ENCODE assay signal across 8 mouse cellular contexts in the genomic region with DNA sequence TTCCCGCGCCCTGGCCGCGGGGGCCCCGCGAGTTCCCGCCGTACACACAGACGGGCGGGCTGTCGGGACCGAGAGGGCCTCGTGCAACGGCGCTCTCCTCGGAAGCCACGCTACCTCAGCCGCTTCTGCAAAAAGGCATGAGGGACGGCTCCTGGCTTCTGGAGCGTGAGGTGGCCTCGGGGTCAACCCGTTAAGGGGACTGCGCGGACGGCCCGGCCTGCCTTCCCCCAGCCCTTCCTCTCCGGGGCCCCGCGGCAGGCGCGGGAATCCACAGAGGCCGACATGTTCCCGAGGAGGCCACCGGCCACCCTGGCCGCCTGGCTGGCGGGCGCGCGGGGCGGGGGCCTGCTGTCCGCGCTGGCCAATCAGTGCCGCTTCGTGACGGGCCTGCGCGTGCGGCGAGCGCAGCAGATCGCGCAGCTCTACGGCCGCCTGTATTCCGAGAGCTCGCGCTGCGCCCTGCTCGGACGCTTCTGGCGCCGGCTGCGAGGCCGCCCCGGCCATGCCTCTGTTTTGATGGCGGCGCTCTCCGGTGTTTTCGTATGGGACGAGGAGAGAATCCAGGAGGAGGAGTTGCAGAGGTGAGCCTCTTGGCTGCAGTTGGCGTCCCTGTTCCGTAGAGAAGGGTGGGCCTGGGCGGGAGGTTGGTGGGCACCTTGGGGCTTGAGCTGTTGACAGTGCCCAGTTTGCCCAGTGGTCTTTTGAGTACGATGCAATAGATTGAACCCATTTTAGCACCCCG. TPM values are rescaled to one million over a fixed set of nuclear protein-coding genes. Genes with fewer than 3 reads are reported as not detected.
DNase-seq lines count a peak whose midpoint lies in the region; ATAC-seq lines count a peak whose summit lies in the region.

No protein-coding gene starts in this region.

- no peaks in the 10 kb centered on the region for H3K36me3 ChIP-seq in forebrain, embryonic 11.5 days (ENCODE audit: control insufficient read depth, insufficient read depth, low read length)
- no peaks in the 10 kb centered on the region for H3K36me3 ChIP-seq in heart, embryonic 16.5 days (ENCODE audit: control insufficient read depth, insufficient read depth)
- 0 out of 2 replicates have a peak, but pooled peaks cover 6% of the 10 kb centered on the region for H3K36me3 ChIP-seq in liver, embryonic 13.5 days
- H3K36me3 ChIP-seq in stomach, embryonic 16.5 days (ENCODE audit: control insufficient read depth, insufficient read depth, low read length) = no peaks in the 10 kb centered on the region

- no peaks in the 10 kb centered on the region for H3K4me1 ChIP-seq in forebrain, embryonic 11.5 days (replicated peaks; ENCODE audit: control insufficient read depth, insufficient read depth, low read length)
- peaks cover 28% of the 10 kb centered on the region for H3K4me1 ChIP-seq in heart, embryonic 16.5 days (ENCODE audit: control insufficient read depth, insufficient read depth, low read length)
- peaks cover 41% of the 10 kb centered on the region for H3K4me1 ChIP-seq in liver, embryonic 13.5 days (replicated peaks)
- H3K4me1 ChIP-seq in stomach, embryonic 16.5 days (ENCODE audit: control insufficient read depth, insufficient read depth, low read length) = peaks cover 10% of the 10 kb centered on the region

- peak; percentile 95 for ATAC-seq in forebrain, embryonic 11.5 days (replicated peaks; ENCODE audit: low FRiP score)
- ATAC-seq in heart, embryonic 16.5 days (replicated peaks; ENCODE audit: extremely low read depth, insufficient read depth, low FRiP score) = peak; percentile 93
- peak; percentile 89 for ATAC-seq in liver, embryonic 13.5 days (ENCODE audit: low read depth)
- peak; percentile 94 for ATAC-seq in stomach, embryonic 16.5 days (ENCODE audit: insufficient read depth, low FRiP score)

- H3K27ac ChIP-seq in forebrain, embryonic 11.5 days (ENCODE audit: low read depth, low read length) = peak overlapping the region; percentile 91
- H3K27ac ChIP-seq in heart, embryonic 16.5 days (ENCODE audit: low read length) = peak overlapping the region; percentile 100
- H3K27ac ChIP-seq in liver, embryonic 13.5 days = peak overlapping the region; percentile 96
- H3K27ac ChIP-seq in stomach, embryonic 16.5 days (ENCODE audit: low read length) = peak overlapping the region; percentile 95

- DNase-seq in CD4-positive, CD25-positive, alpha-beta regulatory T cell, adult 2 months (ENCODE audit: low read depth, low spot score) = peak; percentile 89
- peak; percentile 76 for DNase-seq in c-Kit-negative CD71-positive TER-119-positive erythroid progenitor cells, embryonic 14.5 days (ENCODE audit: low read depth, low spot score)
- DNase-seq in forebrain, embryonic 11.5 days (ENCODE audit: low spot score) = peak; percentile 90
- peak; percentile 86 to 95 for DNase-seq in kidney, postnatal 25 days
- DNase-seq in liver, embryonic 13.5 days = peak; percentile 83
- DNase-seq in neural tube, embryonic 10.5 days (ENCODE audit: extremely low spot score, low spot score) = peak; percentile 87

- H3K4me2 ChIP-seq in forebrain, embryonic 11.5 days (ENCODE audit: low read depth, low read length, severe bottlenecking) = peak overlapping the region; percentile 88
- peak overlapping the region; percentile 70 for H3K4me2 ChIP-seq in heart, embryonic 16.5 days (ENCODE audit: low read depth, low read length)
- H3K4me2 ChIP-seq in liver, embryonic 13.5 days = peak overlapping the region; percentile 84
- H3K4me2 ChIP-seq in stomach, embryonic 16.5 days (ENCODE audit: low read depth, low read length) = peak overlapping the region; percentile 79

- WGBS in forebrain, embryonic 11.5 days = under 1% methylated on average over 72 of the region's 75 CpGs
- under 1% methylated on average over 73 of the region's 75 CpGs for WGBS in heart, embryonic 16.5 days
- under 1% methylated on average over 73 of the region's 75 CpGs for WGBS in liver, embryonic 13.5 days (ENCODE audit: insufficient replicate concordance)
- under 1% methylated on average over 75 of the region's 75 CpGs for WGBS in stomach, embryonic 16.5 days

- H3K9me3 ChIP-seq in forebrain, embryonic 11.5 days (ENCODE audit: control insufficient read depth, low read length) = no peaks in the 10 kb centered on the region
- H3K9me3 ChIP-seq in heart, embryonic 16.5 days (replicated peaks; ENCODE audit: control insufficient read depth, low read length) = no peaks in the 10 kb centered on the region
- H3K9me3 ChIP-seq in liver, embryonic 13.5 days (replicated peaks) = no peaks in the 10 kb centered on the region
- H3K9me3 ChIP-seq in stomach, embryonic 16.5 days (replicated peaks; ENCODE audit: control insufficient read depth, low read length) = no peaks in the 10 kb centered on the region

- H3K27me3 ChIP-seq in forebrain, embryonic 11.5 days (ENCODE audit: control insufficient read depth, insufficient read depth, low read length) = no peaks in the 10 kb centered on the region
- no peaks in the 10 kb centered on the region for H3K27me3 ChIP-seq in heart, embryonic 16.5 days (ENCODE audit: control insufficient read depth, insufficient read depth, low read length)
- H3K27me3 ChIP-seq in liver, embryonic 13.5 days = no peaks in the 10 kb centered on the region
- H3K27me3 ChIP-seq in stomach, embryonic 16.5 days (ENCODE audit: control insufficient read depth, insufficient read depth, low read length) = no peaks in the 10 kb centered on the region

- peak overlapping the region; percentile 95 for H3K9ac ChIP-seq in forebrain, embryonic 11.5 days (ENCODE audit: low read length)
- peak overlapping the region; percentile 99 for H3K9ac ChIP-seq in heart, embryonic 16.5 days (ENCODE audit: low read length)
- H3K9ac ChIP-seq in liver, embryonic 13.5 days = peak overlapping the region; percentile 97
- H3K9ac ChIP-seq in stomach, embryonic 16.5 days (ENCODE audit: low read length) = peak overlapping the region; percentile 85

- peak overlapping the region; percentile 95 for H3K4me3 ChIP-seq in forebrain, embryonic 11.5 days (ENCODE audit: low read depth, low read length)
- H3K4me3 ChIP-seq in heart, embryonic 16.5 days (ENCODE audit: low read length) = peak overlapping the region; percentile 96
- peak overlapping the region; percentile 98 for H3K4me3 ChIP-seq in liver, embryonic 13.5 days (replicated peaks)
- H3K4me3 ChIP-seq in stomach, embryonic 16.5 days (replicated peaks; ENCODE audit: low read length) = peak overlapping the region; percentile 72

RNA-seq across cellular contexts. Expression of a gene that starts 0.5 kb away (rescaled TPM):
- polyA plus RNA-seq in forebrain, embryonic 11.5 days (2014; fragmentation: Nextera tagmentation; extraction: Ambion mirVana) = 95.0 and 102 TPM in 2 replicates
- polyA plus RNA-seq in heart, embryonic 16.5 days (2015; fragmentation: Nextera tagmentation; extraction: Ambion mirVana) = 113 and 115 TPM in 2 replicates
- polyA plus RNA-seq in liver, embryonic 13.5 days (2015; fragmentation: Nextera tagmentation; extraction: Ambion mirVana) = 48.6 and 50.9 TPM in 2 replicates
- 58.8 and 59.4 TPM in 2 replicates for polyA plus RNA-seq in stomach, embryonic 16.5 days (2015; fragmentation: Nextera tagmentation; extraction: Ambion mirVana)

RNA-seq across cellular contexts. Expression of a gene that starts 22.8 kb away (rescaled TPM):
- polyA plus RNA-seq in forebrain, embryonic 11.5 days (2014; fragmentation: Nextera tagmentation; extraction: Ambion mirVana) = 23.0 and 25.7 TPM in 2 replicates
- 20.3 and 23.4 TPM in 2 replicates for polyA plus RNA-seq in heart, embryonic 16.5 days (2015; fragmentation: Nextera tagmentation; extraction: Ambion mirVana)
- polyA plus RNA-seq in liver, embryonic 13.5 days (2015; fragmentation: Nextera tagmentation; extraction: Ambion mirVana) = 12.2 and 13.4 TPM in 2 replicates
- 24.5 and 25.0 TPM in 2 replicates for polyA plus RNA-seq in stomach, embryonic 16.5 days (2015; fragmentation: Nextera tagmentation; extraction: Ambion mirVana)

RNA-seq across cellular contexts. Expression of a gene that starts 22.9 kb away (rescaled TPM):
- 46.3 and 55.6 TPM in 2 replicates for polyA plus RNA-seq in forebrain, embryonic 11.5 days (2014; fragmentation: Nextera tagmentation; extraction: Ambion mirVana)
- polyA plus RNA-seq in heart, embryonic 16.5 days (2015; fragmentation: Nextera tagmentation; extraction: Ambion mirVana) = 59.6 and 68.9 TPM in 2 replicates
- polyA plus RNA-seq in liver, embryonic 13.5 days (2015; fragmentation: Nextera tagmentation; extraction: Ambion mirVana) = 44.6 and 49.5 TPM in 2 replicates
- polyA plus RNA-seq in stomach, embryonic 16.5 days (2015; fragmentation: Nextera tagmentation; extraction: Ambion mirVana) = 58.3 and 58.7 TPM in 2 replicates

Comparison
In these comparisons a context has a peak if more than half of its experiments do, and no peak if none do; other contexts are left out.
1. Peak in every context shown above with its lines: DNase-seq, ATAC-seq, H3K4me3 ChIP-seq and H3K27ac ChIP-seq.